Mouse (Mus musculus) megakaryocyte-erythroid progenitor cell, adult 5-6 weeks (primary cell): ENCODE results near the gene Gga3. TPM values are rescaled to one million over a fixed set of nuclear protein-coding genes. Genes with fewer than 3 reads are reported as not detected.

Source experiments
- ATAC-seq: replicated peaks from 2 replicates; pipeline ENCODE4 v1.8.0; 2016; ENCODE audit warnings: mild to moderate bottlenecking, inconsistent platforms; ENCODE audit not compliant: severe bottlenecking, poor library complexity, low FRiP score, low TSS enrichment
- total RNA-seq, 2 experiments: library from RNA; stranded (forward) in 1 of 2; stranded (reverse) in 1 of 2; fragments of 200-1000, 215-1000 nt in 1 of 2; fragments of >200 nt in 1 of 2; fragmentation: Nextera tagmentation in 1 of 2; gene quantifications; 2 replicates each; pipeline ENCODE4 v1.2.3; 2014 to 2017

Gga3 gene
- total RNA-seq, 2 experiments from 2014 or later = 21.6 to 69.9 TPM

- no peak for ATAC-seq
Measured at GRCm38 (mm10) chr11:115632247-115632646, 28.4 kb upstream of the Gga3 start.

- ATAC-seq = no peak
Measured at GRCm38 (mm10) chr11:115631505-115631890, 27.6 kb upstream of the Gga3 start.

GRCm38 (mm10) chr11:115630532-115631504, 27.0 kb upstream of the Gga3 start:
- ATAC-seq = 0 out of 2 replicates have a peak, but pooled peaks have one; percentile 20

- ATAC-seq = no peak
Measured at GRCm38 (mm10) chr11:115629734-115630531, 26.1 kb upstream of the Gga3 start.

- no peak for ATAC-seq
Measured at GRCm38 (mm10) chr11:115628465-115629101, 24.7 kb upstream of the Gga3 start.

- peak; percentile 96 for ATAC-seq
Measured at GRCm38 (mm10) chr11:115627705-115628464, 24.0 kb upstream of the Gga3 start, which contains the start of gene Slc25a19. TSS of gene Slc25a19 (minus strand) at chr11:115628295.

- no peak for ATAC-seq
Measured at GRCm38 (mm10) chr11:115626824-115627616, 23.2 kb upstream of the Gga3 start.

GRCm38 (mm10) chr11:115625877-115626276, 22.0 kb upstream of the Gga3 start:
- ATAC-seq = no peak

- peak; percentile 29; the same call in 1 of the 2 replicates for ATAC-seq
Measured at GRCm38 (mm10) chr11:115623487-115624070, 19.7 kb upstream of the Gga3 start.

- ATAC-seq = no peak
Measured at GRCm38 (mm10) chr11:115619949-115620348, 16.1 kb upstream of the Gga3 start.

GRCm38 (mm10) chr11:115618732-115619516, 15.1 kb upstream of the Gga3 start:
- ATAC-seq = no peak

- ATAC-seq = no peak
Measured at GRCm38 (mm10) chr11:115618001-115618400, 14.2 kb upstream of the Gga3 start.

GRCm38 (mm10) chr11:115616893-115617292, 13.0 kb upstream of the Gga3 start:
- no peak for ATAC-seq

GRCm38 (mm10) chr11:115616371-115616770, 12.5 kb upstream of the Gga3 start:
- ATAC-seq = no peak

- no peak for ATAC-seq
Measured at GRCm38 (mm10) chr11:115615875-115616274, 12.0 kb upstream of the Gga3 start.

- no peak for ATAC-seq
Measured at GRCm38 (mm10) chr11:115615108-115615825, 11.4 kb upstream of the Gga3 start.
